In genomic region chr12:81663116-81663515, GRCm38 (mm10) we compare ENCODE assay signal across 23 mouse cellular contexts. TPM values are rescaled to one million over a fixed set of nuclear protein-coding genes. Genes with fewer than 3 reads are reported as not detected.
"Had no signal": no experiment of that assay in that cellular context is flagged by ENCODE, and none has a peak within 500 bp of the region (broad histone marks: within the 10 kb centered on the region; RNA-seq: fewer than 3 reads in every experiment).

No protein-coding gene starts in this region.

- H3K4me1 ChIP-seq: kidney, embryonic 15.5 days; limb, embryonic 12.5 days; limb, embryonic 15.5 days; midbrain, embryonic 13.5 days; neural tube, embryonic 13.5 days had no signal

- H3K9me3 ChIP-seq: kidney, embryonic 15.5 days; limb, embryonic 12.5 days; limb, embryonic 15.5 days; megakaryocyte, embryonic 14.5 days; midbrain, embryonic 10.5 days; midbrain, embryonic 13.5 days; neural tube, embryonic 13.5 days had no signal

- H3K27me3 ChIP-seq: kidney, embryonic 15.5 days; limb, embryonic 12.5 days; limb, embryonic 15.5 days; midbrain, embryonic 13.5 days; neural tube, embryonic 13.5 days had no signal

- H3K4me3 ChIP-seq: kidney, embryonic 15.5 days; limb, embryonic 12.5 days; limb, embryonic 15.5 days; megakaryocyte, embryonic 14.5 days; midbrain, embryonic 10.5 days; midbrain, embryonic 13.5 days; myocyte; neural tube, embryonic 13.5 days had no signal

- H3K9ac ChIP-seq: kidney, embryonic 15.5 days; limb, embryonic 12.5 days; limb, embryonic 15.5 days; liver, embryonic 14.5 days; liver, postnatal 0 days; lung, embryonic 14.5 days; midbrain, embryonic 13.5 days; neural tube, embryonic 13.5 days had no signal

- H3K36me3 ChIP-seq: kidney, embryonic 15.5 days; limb, embryonic 12.5 days; limb, embryonic 15.5 days had no signal

- H3K27ac ChIP-seq: kidney, embryonic 15.5 days; limb, embryonic 12.5 days; limb, embryonic 15.5 days; liver, embryonic 14.5 days; midbrain, embryonic 10.5 days; midbrain, embryonic 13.5 days; neural tube, embryonic 13.5 days had no signal

- DNase-seq: kidney, adult 8-10 months; kidney, postnatal 10 days; kidney, postnatal 36 days; left cerebral cortex, postnatal 4 days; liver, postnatal 0 days; lung, embryonic 14.5 days; lung, postnatal 36 days; thymus, adult 2 months; thymus, postnatal 14 days; thymus, postnatal 4 days had no signal

- ATAC-seq: intestine, postnatal 0 days; liver, postnatal 0 days; lung, postnatal 0 days; midbrain, embryonic 13.5 days; midbrain, embryonic 16.5 days had no signal

- H3K4me2 ChIP-seq: kidney, embryonic 15.5 days; limb, embryonic 12.5 days; limb, embryonic 15.5 days; liver, embryonic 11.5 days; lung, embryonic 14.5 days; midbrain, embryonic 13.5 days; neural tube, embryonic 13.5 days had no signal

RNA-seq across cellular contexts. Expression of gene Ttc9, which starts 32.1 kb away (rescaled TPM):
- polyA plus RNA-seq: liver, postnatal 0 days had no signal
